Mouse (Mus musculus) layer of hippocampus, adult 2 months (tissue): Measurements from ENCODE around the gene Ngrn. TPM values are rescaled to one million over a fixed set of nuclear protein-coding genes. Genes with fewer than 3 reads are reported as not detected.

Experiments used
- DNase-seq, 2 experiments: peaks; one replicate each; pipeline ENCODE4 v3.0.0; 2022; ENCODE audit warnings: low spot score in 2 of 2
- H3K27ac ChIP-seq: fragments of 200-600 bp; 2 replicates; pipeline ENCODE4 v1.8.1; 2022
- H3K4me3 ChIP-seq: fragments of 200-600 bp; 2 replicates; pipeline ENCODE4 v1.8.1; 2022; ENCODE audit warnings: mild to moderate bottlenecking
- CTCF ChIP-seq: fragments of 200-600 bp; conservative IDR thresholded peaks from 2 replicates; pipeline ENCODE4 v1.8.1; 2022; ENCODE audit warnings: antibody characterized with exemption, mild to moderate bottlenecking, moderate library complexity
- total RNA-seq, 2 experiments: library from RNA; stranded (reverse); gene quantifications; 2 replicates each; pipeline ENCODE4 v1.2.3; 2021

The Ngrn gene
- total RNA-seq, 2 experiments from 2014 or later: 38.5 to 42.2 TPM

- no peak for TF ChIP-seq CTCF
- DNase-seq: no peak
- H3K27ac ChIP-seq: no peak overlapping the region
Observed at GRCm38 (mm10) chr7:80294764-80295648, 34.0 kb downstream of the Ngrn start.

DNA sequence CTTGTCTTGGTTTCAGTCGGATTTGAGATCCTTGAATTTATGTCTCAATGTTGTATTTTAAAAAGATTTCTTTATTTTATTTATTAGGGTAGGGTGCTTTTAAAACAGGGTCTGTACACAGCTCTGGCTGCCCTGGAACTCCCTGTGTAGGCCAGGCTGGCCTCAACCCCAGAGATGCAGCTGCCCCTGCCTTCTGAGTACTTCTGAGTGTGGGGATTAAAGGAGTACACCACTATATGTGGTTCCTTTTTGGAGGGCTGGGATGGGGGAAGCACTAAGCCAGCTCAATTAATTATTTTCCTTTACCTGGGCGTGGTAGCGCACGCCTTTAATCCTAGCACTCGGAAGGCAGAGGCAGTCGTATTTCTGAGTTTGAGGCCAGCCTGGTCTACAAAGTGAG is 35.4 kb downstream of the Ngrn start:
- no peak for DNase-seq
- H3K4me3 ChIP-seq: no peak overlapping the region
- no peak overlapping the region for H3K27ac ChIP-seq
- TF ChIP-seq CTCF: no peak

More at GRCm38 (mm10) chr7:80294764-80295648, 34.0 kb downstream of the Ngrn start:
- H3K4me3 ChIP-seq: peak overlapping the region; percentile 60

- no peak for TF ChIP-seq CTCF
- DNase-seq: no peak
- Histone ChIP-seq H3K4me3 (no peak overlapping the region), H3K27ac (no peak overlapping the region)
Observed at GRCm38 (mm10) chr7:80297041-80297440, 36.0 kb downstream of the Ngrn start.

DNA sequence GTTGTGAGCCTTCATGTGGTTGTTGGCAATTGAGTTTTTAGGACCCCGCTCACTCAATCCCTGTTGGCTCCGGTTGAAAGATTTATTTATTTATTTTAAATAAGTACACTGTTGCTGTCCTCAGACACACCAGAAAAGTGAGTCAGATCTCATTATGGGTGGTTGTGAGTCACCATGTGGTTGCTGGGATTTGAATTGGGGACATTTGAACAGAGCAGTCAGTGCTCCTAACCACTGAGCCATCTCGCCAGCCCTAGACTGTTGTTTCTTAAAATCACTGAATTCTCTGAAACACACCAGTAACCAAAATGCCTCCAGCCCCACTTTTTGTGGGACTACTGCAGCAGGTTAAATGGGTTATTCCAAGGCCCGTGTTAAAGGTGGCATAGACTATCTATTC is 37.7 kb downstream of the Ngrn start:
- H3K27ac ChIP-seq: no peak overlapping the region
- no peak for TF ChIP-seq CTCF
- H3K4me3 ChIP-seq: no peak overlapping the region
- no peak for DNase-seq

GRCm38 (mm10) chr7:80299568-80299967 is 38.6 kb downstream of the Ngrn start:
- no peak for DNase-seq
- no peak overlapping the region for H3K4me3 ChIP-seq
- no peak for TF ChIP-seq CTCF
- no peak overlapping the region for H3K27ac ChIP-seq

DNA sequence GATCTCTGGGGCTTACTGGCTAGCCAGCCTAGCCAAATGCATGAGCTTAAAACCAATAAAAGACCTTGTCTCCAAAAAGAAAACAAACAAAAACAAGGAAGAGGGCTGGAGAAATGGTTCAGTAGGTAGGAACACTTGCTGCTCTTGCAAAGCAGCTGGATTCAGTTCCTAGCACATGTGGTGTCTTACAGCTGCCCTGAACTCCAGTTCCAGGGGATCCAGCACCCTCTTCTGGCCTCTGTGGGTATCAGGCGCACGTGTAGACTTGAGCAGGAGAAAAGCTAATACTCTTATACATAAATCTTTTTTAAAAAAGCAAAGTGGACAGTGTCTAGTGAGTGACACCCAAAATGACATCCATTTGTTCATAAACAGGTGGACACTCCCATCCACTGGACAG is 40.5 kb downstream of the Ngrn start:
- H3K27ac ChIP-seq: no peak overlapping the region
- no peak for DNase-seq
- peak; percentile 20; the same call in 1 of the 2 replicates for TF ChIP-seq CTCF
- H3K4me3 ChIP-seq: no peak overlapping the region

- DNase-seq: no peak
- Histone ChIP-seq H3K4me3 (no peak overlapping the region), H3K27ac (no peak overlapping the region)
- peak; percentile 35 for TF ChIP-seq CTCF
Observed at GRCm38 (mm10) chr7:80307766-80308165, 46.8 kb downstream of the Ngrn start.

DNA sequence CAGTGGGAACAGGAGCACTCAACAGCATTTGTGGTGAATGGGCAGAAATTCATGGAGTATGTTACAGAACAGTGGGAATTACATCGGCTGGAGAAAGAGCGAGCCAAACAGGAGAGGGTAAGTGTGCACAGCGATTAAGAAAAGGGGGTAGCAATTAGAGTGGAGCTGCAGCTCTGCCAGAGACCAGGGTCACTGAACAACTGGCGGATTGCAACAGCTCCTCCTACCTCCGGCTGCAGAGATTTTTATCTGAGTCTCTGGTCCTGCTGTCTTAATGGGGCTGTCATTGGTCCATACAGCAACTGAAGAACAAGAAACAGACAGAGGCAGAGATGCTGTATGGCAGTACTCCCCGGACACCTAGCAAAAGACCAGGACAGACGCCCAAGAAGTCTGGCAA is 49.8 kb downstream of the Ngrn start:
- DNase-seq: no peak
- Histone ChIP-seq H3K27ac (no peak overlapping the region), H3K4me3 (no peak overlapping the region)
- TF ChIP-seq CTCF: no peak

Other genes starting within 250 kb of the Ngrn start
- gene Zfp710, start 236.4 kb upstream of the Ngrn start, total RNA-seq: 10 to 100 TPM; 21.4 to 27.3 TPM
- gene Idh2, start 145.8 kb upstream of the Ngrn start, total RNA-seq: 10 to 100 TPM; 63.8 to 69.8 TPM
- 10 to 100 TPM; 25.7 to 27.5 TPM for gene Sema4b, start 74.4 kb upstream of the Ngrn start, total RNA-seq
- 10 to 100 TPM; 23.6 to 25.0 TPM for gene Cib1, start 28.4 kb upstream of the Ngrn start, total RNA-seq
- gene Gdpgp1, start 28.4 kb upstream of the Ngrn start, total RNA-seq: 1 to 10 TPM; 6.1 to 6.8 TPM
- 1 to 10 TPM; 1.4 to 3.3 TPM for gene Ttll13, start 14.8 kb upstream of the Ngrn start, total RNA-seq
- gene Vps33b, start 8.4 kb downstream of the Ngrn start, total RNA-seq: 10 to 100 TPM; 22.9 to 24.7 TPM
- gene Prc1, start 33.2 kb downstream of the Ngrn start, total RNA-seq: 1 to 10 TPM; 1.2 to 2.7 TPM
- gene Rccd1, start 63.2 kb downstream of the Ngrn start, total RNA-seq: 10 to 100 TPM; 15.3 to 19.8 TPM
- gene Unc45a, start 79.8 kb downstream of the Ngrn start, total RNA-seq: 10 to 100 TPM; 38.0 to 40.9 TPM
- gene Hddc3, start 81.9 kb downstream of the Ngrn start, total RNA-seq: 10 to 100 TPM; 45.5 to 46.6 TPM
- gene Man2a2, start 110.2 kb downstream of the Ngrn start, total RNA-seq: 100 to 1,000 TPM; 169 to 178 TPM
- gene Fes, start 126.7 kb downstream of the Ngrn start, total RNA-seq: 1 to 10 TPM; 5.0 to 5.7 TPM
- gene Furin, start 144.2 kb downstream of the Ngrn start, total RNA-seq: 10 to 100 TPM; 39.4 to 40.6 TPM